Mouse (Mus musculus): ENCODE measurements around the gene Gm17545. TPM values are rescaled to one million over a fixed set of nuclear protein-coding genes. Genes with fewer than 3 reads are reported as not detected.

Gene Gm17545
- polyA plus RNA-seq, 1 experiment from 2014 or later: not detected

- H3K4me3 ChIP-seq: no peak overlapping the region
- WGBS: 70% methylated on average over 5 of the region's 5 CpGs
- ATAC-seq: no peak
Observed at GRCm38 (mm10) chr9:22503581-22503980, 49.5 kb downstream of the Gm17545 start.

DNA sequence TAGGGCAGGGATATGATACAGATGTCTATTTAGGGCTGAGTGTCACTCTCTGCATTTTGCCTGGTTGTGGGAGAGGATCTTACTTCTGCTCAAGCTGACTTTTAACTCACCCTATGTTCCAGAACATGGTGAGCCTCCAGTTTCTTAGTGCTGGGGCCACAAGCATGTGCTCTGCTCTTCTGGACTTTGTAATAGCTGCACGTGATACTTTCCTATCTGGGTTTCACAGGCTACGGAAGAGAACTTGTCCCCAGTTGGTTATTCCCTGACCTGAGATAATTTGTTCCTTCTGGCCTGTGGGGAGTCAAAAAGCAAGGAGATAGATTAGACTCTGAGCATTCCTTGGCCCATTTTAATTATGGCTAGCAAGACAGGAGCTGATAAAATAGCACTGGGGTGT, 51.5 kb downstream of the Gm17545 start:
- H3K36me3 ChIP-seq (ENCODE audit: poor library complexity, severe bottlenecking): no peaks in the 10 kb centered on the region
- H3K9me3 ChIP-seq (replicated peaks): no peaks in the 10 kb centered on the region
- H3K4me1 ChIP-seq: peaks cover 8% of the 10 kb centered on the region
- WGBS: 92% methylated on average over 2 of the region's 2 CpGs
- no peak overlapping the region for H3K4me2 ChIP-seq
- no peaks in the 10 kb centered on the region for H3K27me3 ChIP-seq
- H3K9ac ChIP-seq: no peak overlapping the region
- no peak for ATAC-seq
- H3K4me3 ChIP-seq: no peak overlapping the region
- H3K27ac ChIP-seq: no peak overlapping the region

More at GRCm38 (mm10) chr9:22503581-22503980, 49.5 kb downstream of the Gm17545 start:
- Histone ChIP-seq H3K9me3 (replicated peaks) (no peaks in the 10 kb centered on the region), H3K36me3 (ENCODE audit: poor library complexity, severe bottlenecking) (0 out of 2 replicates have a peak, but pooled peaks cover 8% of the 10 kb centered on the region), H3K27me3 (no peaks in the 10 kb centered on the region), H3K4me1 (peaks cover 8% of the 10 kb centered on the region), H3K27ac (no peak overlapping the region), H3K4me2 (no peak overlapping the region), H3K9ac (no peak overlapping the region)

Other genes starting within 250 kb of the Gm17545 start
- 9.3 and 11.0 TPM in 2 replicates for gene Zfp809, start 228.6 kb upstream of the Gm17545 start, polyA plus RNA-seq (2015; fragmentation: Nextera tagmentation; extraction: Ambion mirVana)
- 10.4 and 10.7 TPM in 2 replicates for gene Zfp599, start 194.4 kb upstream of the Gm17545 start, polyA plus RNA-seq (2015; fragmentation: Nextera tagmentation; extraction: Ambion mirVana)
- gene Zfp810, start 146.6 kb upstream of the Gm17545 start, polyA plus RNA-seq (2015; fragmentation: Nextera tagmentation; extraction: Ambion mirVana): 32.9 and 33.8 TPM in 2 replicates
- 22.7 and 23.1 TPM in 2 replicates for gene Anln, start 65.1 kb upstream of the Gm17545 start, polyA plus RNA-seq (2015; fragmentation: Nextera tagmentation; extraction: Ambion mirVana)
- gene 9530077C05Rik, start 42.8 kb upstream of the Gm17545 start, polyA plus RNA-seq (2015; fragmentation: Nextera tagmentation; extraction: Ambion mirVana): 8.6 and 9.8 TPM in 2 replicates
- 61.2 and 66.2 TPM in 2 replicates for gene Rp9, start 15.5 kb downstream of the Gm17545 start, polyA plus RNA-seq (2015; fragmentation: Nextera tagmentation; extraction: Ambion mirVana)
- gene Bbs9, start 21.4 kb downstream of the Gm17545 start, polyA plus RNA-seq (2015; fragmentation: Nextera tagmentation; extraction: Ambion mirVana): 18.4 and 20.1 TPM in 2 replicates